Mouse (Mus musculus): ENCODE measurements around the gene AC140267.1. TPM values are rescaled to one million over a fixed set of nuclear protein-coding genes. Genes with fewer than 3 reads are reported as not detected.

Gene AC140267.1
- total RNA-seq, 2 experiments from 2014 or later, result 9.5 TPM; not detected in 1

DNA sequence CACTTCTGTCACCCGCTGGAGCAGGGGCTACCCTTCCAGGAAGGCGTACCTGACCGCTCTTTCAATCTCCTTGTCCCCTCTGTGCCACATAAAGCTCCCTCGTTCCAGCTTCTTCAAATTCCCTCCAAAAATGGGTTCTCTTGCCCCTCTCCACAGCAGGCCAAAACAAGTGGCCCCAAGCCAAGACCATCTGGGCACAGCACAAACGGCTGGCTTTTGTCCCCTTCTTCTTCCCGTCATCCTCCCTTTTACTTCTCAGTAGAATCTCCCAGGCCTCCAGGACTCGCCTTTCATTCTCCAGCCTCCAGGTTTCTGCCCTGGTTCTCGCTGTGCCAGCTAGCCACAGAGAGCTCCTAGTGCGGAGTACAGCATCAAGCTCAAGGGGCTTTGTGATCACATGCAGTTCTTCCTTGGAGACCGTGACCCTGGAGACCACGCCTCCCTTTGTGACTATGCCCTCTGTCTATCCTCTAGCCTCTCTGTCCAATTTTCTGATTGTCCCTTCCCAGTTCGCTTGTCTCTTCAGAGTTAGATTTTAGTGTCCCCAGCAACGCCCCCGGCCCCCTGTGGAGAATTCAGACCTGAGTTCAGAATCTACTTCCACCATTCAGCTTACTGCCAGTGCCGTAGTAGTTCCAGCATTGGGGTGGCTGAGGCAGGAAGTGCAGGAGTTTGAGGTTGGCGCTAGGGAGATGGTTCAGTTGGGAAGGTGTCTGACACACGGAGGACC lies 7.4 kb upstream of the AC140267.1 start:
- ATAC-seq (ENCODE audit: poor library complexity, severe bottlenecking), result no peak

DNA sequence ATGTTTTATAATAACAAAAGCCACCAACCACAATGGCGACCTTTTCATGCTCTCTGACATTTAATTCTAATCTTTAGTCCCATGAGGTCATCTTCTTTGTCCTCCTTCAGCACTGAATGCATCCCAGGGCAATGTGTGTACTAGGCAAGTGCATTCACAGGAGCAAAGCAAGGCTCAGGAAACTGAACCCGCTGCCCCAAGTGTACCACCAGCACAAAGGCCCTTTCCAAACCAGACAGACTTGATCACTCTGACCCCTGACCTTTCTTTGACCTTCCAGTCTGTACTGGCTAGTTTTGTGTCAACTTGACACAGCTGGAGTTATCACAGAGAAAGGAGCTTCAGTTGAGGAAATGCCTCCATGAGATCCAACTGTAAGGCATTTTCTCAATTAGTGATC lies 3.3 kb upstream of the AC140267.1 start:
- no peak for ATAC-seq (ENCODE audit: poor library complexity, severe bottlenecking)

DNA sequence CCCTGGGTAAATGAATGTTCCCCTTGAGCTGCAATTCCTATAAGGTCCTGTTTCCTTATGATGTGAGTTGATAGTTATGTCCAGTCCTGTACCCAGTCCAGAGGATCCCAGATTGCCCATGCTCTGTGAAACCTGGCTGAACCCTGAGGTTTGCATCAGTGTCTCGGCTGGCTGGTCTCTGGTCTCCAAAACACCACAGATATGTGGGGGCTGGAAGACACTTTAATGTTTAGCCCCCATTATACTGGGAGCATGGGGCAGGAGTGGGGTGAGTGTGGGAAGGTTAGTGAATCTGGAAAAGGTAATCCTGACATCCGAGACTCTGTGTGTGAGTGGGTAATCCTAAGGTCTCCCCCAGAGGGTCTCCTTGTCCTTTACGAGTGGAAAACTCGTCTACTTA lies 2.6 kb upstream of the AC140267.1 start:
- no peak for ATAC-seq (ENCODE audit: poor library complexity, severe bottlenecking)

DNA sequence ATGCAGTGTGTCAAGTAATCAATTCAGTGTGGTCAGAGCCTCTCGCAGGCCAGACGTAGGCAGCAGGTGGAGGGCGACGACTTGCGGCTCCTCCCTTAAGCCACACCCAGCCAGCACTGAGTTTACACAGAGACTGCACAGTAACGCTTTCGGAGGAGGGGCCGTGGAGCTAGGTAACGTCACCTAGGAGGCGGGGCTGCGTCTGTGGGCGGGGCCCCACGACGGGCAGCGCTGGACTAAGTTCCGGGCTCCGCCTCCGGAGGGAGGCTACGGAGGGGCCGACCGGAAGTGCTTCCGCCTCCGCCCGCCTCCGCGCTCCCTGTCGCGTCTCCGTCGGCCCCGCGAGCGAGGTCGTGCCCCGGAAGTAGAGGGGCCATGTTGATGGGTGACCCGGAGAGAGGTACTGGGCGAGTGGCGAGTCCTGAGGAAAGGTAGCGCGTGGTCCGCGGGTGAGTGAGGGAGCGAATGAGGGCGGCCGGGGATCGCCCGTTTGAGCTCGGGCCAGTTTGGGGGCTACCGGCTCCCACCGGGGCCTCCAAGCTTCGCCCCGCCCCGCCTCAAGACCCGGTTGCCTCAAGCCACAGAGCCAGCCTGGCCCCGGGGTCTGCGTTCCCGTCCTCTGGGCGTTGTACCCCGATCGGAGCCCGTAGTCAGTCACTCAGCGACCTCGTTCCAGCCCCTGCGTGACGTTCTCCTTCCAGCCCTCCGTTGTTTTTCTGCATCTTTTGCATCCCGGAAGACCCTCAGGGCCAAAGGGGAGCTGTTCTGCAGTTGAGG lies 1.7 kb upstream of the AC140267.1 start, which contains the start of gene Mief1:
Mief1 (plus strand) TSS at position 286 of the 777 bp plus-strand sequence.
- ATAC-seq (ENCODE audit: poor library complexity, severe bottlenecking), result peak; percentile 99

DNA sequence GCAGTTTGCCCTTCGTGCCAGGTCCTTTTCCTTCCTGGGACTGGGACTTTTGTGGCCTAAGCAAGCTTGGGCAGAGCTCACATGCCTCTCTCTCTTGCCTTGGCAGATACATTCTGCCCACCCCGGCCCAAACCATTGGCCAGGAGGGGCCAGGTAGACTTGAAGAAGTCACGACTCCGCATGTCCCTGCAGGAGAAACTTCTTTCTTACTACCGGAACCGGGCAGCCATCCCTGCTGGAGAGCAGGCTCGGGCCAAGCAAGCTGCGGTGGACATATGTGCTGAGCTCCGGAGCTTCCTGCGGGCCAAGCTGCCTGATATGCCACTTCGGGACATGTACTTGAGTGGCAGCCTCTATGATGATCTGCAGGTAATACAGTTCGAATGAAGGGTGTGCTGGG lies 12.5 kb downstream of the AC140267.1 start:
- ATAC-seq (ENCODE audit: poor library complexity, severe bottlenecking), result no peak

DNA sequence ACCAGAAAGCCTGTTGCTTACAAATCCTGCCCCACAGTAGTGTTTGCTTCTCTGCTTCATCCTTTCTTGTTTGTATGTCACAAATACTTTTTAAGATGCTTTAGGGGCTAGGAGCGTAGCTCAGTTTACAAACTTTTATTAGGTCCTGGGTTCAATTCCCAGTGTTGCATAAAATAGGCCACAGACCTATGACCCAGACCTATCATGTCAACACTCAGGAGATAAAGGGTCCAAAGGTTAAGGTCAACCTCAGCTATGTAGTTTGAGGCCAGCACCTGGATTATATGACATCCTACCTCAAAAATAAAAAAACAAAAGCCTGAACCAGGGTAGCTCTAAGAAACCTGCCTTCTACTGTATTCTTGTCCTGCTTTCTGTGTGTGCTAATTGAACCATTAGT lies 13.0 kb downstream of the AC140267.1 start:
- ATAC-seq (ENCODE audit: poor library complexity, severe bottlenecking), result no peak

DNA sequence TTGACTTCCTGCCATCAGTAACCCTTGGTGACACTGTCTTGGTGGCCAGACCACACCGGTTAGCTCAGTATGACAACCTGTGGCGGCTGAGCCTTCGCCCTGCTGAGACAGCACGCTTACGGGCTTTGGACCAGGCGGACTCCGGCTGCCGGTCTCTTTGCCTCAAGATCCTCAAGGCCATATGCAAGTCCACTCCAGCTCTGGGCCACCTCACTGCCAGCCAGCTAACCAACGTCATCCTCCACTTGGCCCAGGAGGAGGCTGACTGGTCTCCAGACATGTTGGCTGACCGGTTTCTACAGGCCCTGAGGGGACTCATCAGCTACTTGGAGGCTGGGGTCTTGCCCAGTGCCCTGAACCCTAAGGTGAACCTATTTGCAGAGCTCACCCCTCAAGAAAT lies 14.0 kb downstream of the AC140267.1 start:
- ATAC-seq (ENCODE audit: poor library complexity, severe bottlenecking), result no peak

DNA sequence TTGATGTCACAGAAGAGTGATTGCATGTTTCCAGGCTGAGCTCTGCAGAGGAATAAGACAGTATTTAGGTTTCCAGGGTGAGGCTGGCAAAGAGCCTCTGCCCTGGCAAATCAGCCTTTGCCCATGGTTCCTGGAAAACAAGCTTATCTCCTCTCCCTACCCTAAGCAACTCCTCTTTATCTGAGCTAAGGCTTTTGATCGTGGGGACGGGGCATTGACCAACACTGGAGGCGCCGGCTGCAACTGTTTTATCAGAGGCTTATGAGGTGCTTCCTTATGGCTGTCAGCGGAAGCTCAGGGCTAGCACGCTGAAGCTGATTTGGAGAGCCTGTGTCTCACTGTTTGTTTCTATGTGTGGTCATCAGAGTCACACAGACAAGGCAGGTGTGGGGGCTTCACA lies 15.0 kb downstream of the AC140267.1 start:
- ATAC-seq (ENCODE audit: poor library complexity, severe bottlenecking), result no peak

DNA sequence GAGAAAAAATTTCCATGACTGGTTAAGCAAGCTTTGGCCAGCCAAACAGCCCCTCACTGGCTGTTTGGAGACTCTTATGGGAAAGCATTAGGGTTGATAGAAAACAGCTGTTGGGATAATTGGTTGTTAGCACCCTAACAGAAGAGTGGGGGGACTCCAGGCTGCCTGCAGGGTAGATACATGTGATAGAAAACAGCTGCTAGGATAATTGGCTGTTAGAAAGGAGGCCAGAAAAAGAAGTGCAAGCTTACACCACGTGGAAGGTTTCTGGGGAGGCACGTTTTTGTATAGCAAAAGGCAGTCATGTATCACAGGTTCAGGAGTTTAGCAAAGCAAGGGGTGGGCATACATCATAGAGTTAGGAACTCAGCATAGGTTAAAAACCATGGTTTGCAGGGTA lies 17.9 kb downstream of the AC140267.1 start:
- ATAC-seq (ENCODE audit: poor library complexity, severe bottlenecking), result no peak

DNA sequence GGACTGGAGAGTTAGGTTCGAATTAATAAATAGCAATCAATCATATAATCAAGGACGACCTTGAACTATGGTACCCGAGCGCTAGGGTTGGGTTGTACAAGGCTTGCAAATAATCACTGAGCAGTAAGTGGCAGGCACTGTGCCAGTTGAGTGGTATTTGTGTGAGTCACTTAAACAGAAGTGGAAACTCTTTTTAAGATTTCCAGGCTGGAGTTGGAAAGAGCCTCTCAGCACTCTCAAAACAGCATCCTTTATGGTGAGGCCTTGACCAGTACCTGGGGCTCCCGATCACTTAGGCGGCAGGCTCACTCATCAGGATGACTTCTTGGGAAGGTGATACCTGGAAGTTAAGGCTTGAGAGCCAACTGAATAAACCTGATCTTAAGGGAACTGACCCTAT lies 18.6 kb downstream of the AC140267.1 start:
- ATAC-seq (ENCODE audit: poor library complexity, severe bottlenecking), result no peak

DNA sequence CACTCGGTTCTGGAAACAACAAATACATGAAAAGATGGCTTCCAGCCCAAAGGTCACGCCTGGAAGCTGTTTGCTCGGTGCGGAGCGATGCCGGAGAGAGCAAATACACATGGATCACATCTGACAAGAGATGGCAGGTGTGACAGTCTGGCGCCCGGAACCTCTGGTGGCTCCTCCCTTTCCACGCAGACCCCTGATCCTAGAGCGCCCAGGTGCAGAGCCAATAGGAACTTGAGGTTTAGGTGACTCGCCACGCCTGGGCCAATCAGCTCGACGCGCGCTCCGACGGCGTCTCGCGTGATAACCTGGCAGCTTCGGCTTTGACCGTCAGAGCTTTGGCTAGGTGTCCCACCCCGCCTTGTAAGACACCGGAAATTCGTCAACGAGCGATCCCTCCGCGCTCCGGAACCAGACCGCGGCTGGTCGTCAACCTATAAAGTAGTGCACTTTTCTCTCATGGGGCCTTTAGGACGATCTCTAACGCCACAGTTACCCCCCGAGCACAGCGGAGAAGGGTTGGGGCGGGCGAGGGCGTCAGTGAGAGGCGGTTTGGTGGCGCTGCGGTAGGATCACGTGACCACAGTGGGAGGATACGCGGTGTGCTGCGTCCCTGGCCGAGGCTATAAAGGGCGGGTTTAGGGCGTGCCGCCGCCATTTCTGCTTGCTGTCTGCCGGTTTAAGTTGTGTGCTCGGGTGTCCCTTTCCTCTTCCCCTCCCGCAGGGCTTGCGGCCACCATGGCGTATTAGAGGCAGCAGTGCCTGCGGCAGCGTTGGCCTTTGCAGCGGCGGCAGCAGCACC lies 19.4 kb downstream of the AC140267.1 start, which contains the start of gene Atf4:
Atf4 (plus strand) TSS at position 338 of the 799 bp plus-strand sequence.
- ATAC-seq (ENCODE audit: poor library complexity, severe bottlenecking), result peak; percentile 80

DNA sequence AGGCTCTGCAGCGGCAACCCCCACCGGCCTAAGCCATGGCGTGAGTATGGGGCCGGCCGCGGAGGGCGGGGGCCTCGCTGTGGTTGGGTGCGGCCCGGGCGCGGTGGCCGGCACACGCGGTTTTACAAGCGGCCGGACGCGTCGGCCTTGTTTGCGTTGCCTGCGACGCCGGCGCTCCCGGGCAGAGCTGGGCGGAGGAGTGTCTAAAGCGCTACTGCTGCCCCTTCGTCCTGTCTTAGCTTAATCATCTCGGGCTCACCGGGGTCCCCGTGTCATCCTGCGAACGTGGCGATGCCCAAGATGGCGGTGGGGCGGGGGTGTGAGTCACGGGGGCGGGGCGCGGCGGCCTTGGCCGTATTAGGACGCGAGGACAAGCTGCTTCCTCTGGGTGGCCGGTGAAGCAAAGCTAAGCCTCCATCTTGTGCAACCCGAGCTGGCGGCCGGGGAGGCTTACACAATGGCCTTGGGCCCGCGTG lies 20.0 kb downstream of the AC140267.1 start:
- peak; percentile 60 for ATAC-seq (ENCODE audit: poor library complexity, severe bottlenecking)

DNA sequence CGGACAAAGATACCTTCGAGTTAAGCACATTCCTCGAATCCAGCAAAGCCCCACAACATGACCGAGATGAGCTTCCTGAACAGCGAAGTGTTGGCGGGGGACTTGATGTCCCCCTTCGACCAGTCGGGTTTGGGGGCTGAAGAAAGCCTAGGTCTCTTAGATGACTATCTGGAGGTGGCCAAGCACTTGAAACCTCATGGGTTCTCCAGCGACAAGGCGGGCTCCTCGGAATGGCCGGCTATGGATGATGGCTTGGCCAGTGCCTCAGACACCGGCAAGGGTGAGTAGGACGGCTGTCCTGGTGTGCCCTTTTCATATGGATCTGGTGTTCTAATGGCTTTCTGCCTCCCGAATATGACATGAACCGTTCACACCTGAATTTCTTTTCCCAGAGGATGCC lies 20.6 kb downstream of the AC140267.1 start:
- ATAC-seq (ENCODE audit: poor library complexity, severe bottlenecking), result no peak

DNA sequence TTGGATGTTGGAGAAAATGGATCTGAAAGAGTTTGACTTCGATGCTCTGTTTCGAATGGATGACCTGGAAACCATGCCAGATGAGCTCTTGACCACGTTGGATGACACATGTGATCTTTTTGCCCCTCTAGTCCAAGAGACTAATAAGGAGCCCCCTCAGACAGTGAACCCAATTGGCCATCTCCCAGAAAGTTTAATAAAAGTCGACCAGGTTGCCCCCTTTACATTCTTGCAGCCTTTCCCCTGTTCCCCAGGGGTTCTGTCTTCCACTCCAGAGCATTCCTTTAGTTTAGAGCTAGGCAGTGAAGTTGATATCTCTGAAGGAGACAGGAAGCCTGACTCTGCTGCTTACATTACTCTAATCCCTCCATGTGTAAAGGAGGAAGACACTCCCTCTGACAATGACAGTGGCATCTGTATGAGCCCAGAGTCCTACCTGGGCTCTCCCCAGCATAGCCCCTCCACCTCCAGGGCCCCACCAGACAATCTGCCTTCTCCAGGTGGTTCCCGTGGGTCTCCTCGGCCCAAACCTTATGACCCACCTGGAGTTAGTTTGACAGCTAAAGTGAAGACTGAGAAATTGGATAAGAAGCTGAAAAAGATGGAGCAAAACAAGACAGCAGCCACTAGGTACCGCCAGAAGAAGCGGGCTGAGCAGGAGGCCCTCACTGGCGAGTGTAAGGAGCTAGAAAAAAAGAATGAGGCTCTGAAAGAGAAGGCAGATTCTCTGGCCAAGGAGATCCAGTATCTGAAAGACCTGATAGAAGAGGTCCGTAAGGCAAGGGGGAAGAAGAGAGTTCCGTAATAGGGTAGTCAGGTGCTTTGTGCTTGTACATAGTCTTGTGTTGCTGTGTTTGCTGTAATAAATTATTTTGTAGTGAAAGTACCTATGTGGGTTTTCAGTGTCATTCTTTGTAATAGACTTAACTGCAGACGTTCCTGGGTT lies 21.3 kb downstream of the AC140267.1 start:
- ATAC-seq (ENCODE audit: poor library complexity, severe bottlenecking), result no peak

DNA sequence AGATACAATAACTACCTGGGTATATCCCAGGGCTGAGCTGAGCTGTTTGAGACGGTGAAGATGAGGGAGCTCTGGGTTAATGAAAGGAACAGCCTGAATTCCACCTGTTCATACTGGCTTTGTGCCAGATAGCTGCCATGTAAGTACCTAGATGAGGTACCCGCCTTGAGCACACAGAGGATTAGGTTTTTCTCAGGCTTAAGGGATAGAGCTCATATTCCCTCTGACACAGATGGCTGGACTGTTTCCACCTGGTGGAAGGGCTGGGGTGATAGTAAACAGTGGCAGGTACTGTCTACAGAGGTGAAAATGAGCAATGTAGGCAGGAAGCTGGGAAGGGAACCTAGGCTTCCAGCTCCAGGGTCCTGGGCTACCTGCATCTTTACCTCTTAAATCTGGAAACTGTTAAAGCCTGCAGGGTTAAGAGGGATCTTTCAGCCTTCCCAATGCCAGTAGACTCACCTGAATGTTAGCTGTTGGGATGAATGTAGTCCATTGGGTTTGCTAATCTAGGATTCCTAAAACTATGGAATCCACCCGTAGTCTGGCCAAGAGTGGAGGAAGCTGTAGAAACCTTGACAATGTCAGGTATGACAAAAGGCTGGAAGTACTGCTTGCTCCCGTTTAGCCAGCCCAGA lies 22.1 kb downstream of the AC140267.1 start:
- ATAC-seq (ENCODE audit: poor library complexity, severe bottlenecking), result no peak

DNA sequence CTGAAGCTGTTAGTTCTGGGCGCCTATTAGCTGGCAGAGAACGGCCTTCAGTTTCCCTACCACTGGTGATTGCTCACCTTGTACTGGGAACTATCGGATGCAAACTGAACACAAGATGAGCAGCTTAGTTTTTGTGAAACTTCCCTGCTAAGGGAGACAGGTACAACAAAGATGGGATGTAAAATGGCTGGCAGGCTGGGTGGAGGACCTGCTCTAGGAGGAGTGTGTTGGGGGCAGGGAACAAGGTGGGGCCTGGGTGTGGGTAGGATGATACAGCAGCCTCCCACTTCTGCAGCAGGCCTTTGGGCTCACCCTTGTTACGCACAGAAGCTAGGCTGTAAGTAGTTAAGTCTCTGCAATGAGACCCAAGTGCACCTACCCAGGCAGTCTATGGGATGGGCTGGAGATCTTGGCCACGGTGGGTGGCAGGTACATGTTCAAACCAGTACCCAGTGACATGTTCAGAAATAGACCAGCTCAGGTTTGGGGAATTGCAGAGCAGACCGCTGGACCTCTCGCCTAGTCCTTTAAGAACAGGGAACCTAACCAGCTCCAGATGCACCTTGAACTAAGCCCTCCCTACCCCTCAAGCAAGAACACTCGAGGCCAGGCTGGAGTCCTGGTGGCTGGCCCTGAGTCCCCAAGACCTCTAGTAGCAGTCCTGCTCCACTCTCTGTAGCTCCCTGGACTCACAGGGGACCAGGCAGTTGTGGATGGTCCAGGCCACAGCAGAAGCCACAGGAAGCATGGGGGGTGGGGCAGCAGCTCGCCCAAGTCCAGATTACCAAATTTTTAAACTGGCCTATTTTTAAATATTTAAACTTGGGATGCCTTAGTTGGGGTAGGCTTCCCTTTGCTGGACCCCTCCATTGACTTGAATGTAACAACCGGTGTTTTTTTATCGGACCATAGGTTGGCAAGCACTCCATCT lies 22.9 kb downstream of the AC140267.1 start:
- no peak for ATAC-seq (ENCODE audit: poor library complexity, severe bottlenecking)

DNA sequence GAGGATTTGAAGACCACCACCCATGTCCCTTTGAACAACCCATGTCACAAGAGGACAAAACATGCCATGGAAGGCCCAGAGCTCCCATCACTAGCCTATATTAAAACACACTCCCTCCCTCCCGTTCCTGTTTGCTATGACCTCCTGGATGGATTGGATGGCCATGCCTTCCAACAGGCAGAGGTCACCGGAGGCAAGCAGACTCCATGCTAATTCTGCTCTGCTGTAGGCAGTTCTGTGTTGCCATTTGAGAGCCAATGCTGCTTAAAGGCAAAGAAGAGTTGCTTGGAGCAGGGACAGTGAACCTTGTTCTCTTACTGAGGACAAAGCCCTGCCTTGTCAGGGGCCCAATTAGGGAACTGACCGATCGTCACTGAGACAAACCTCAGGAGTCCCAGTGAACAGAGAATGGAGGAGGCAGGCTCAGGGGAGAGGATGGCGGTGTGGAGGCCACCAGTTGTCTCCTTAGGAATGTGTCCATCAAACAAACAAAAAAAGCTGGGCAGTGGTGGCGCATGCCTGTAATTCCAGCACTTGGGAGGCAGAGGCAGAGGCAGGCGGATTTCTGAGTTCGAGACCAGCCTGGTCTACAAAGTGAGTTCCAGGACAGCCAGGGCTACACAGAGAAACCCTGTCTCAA lies 23.9 kb downstream of the AC140267.1 start:
- ATAC-seq (ENCODE audit: poor library complexity, severe bottlenecking), result no peak

DNA sequence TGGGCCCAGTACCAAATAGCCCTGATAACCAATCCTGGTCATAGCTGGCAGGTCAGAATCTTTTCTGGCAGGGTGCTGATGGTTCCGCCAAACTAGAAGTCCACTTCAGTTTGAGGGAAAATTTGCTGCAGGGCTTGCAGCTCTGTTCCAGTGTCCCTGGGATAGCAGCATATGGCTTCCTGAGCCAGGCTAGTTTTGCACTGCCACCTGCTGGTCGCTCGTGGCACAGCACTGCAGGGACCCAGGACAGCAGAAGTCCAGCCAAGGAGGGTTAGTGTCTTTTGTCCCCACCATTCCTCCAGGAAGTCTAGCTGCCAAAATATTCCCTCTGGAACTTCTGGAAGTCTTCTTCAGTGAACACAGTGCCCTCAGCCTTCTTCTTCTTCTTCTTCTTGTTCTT lies 25.0 kb downstream of the AC140267.1 start:
- ATAC-seq (ENCODE audit: poor library complexity, severe bottlenecking), result peak; percentile 33

All from megakaryocyte, adult 5-6 weeks (primary cell).